Mouse (Mus musculus): ENCODE data around the gene Senp5.

The Senp5 gene

GRCm38 (mm10) chr16:31940586-31940985 lies 62.5 kb downstream of the Senp5 start:
- DNase-seq (ENCODE audit: inconsistent ontology term): no peak

- DNase-seq (ENCODE audit: inconsistent ontology term): no peak
Observed at GRCm38 (mm10) chr16:31938856-31939255, 64.2 kb downstream of the Senp5 start.

- DNase-seq (ENCODE audit: inconsistent ontology term): no peak
Observed at GRCm38 (mm10) chr16:31936568-31936967, 66.5 kb downstream of the Senp5 start.

- DNase-seq (ENCODE audit: inconsistent ontology term): peak; percentile 21
Observed at GRCm38 (mm10) chr16:31935091-31935979, 67.8 kb downstream of the Senp5 start.

- peak; percentile 29 for DNase-seq (ENCODE audit: inconsistent ontology term)
Observed at GRCm38 (mm10) chr16:31934550-31935010, 68.5 kb downstream of the Senp5 start.

GRCm38 (mm10) chr16:31933751-31934549 lies 69.1 kb downstream of the Senp5 start, which contains the start of gene Pigz:
Pigz (plus strand) TSS chr16:31933851.
- DNase-seq (ENCODE audit: inconsistent ontology term): peak; percentile 79

GRCm38 (mm10) chr16:31932840-31933697 lies 70.0 kb downstream of the Senp5 start:
- peak; percentile 94 for DNase-seq (ENCODE audit: inconsistent ontology term)

GRCm38 (mm10) chr16:31932255-31932654 lies 70.8 kb downstream of the Senp5 start:
- DNase-seq (ENCODE audit: inconsistent ontology term): peak; percentile 65

- DNase-seq (ENCODE audit: inconsistent ontology term): no peak
Observed at GRCm38 (mm10) chr16:31931330-31931729, 71.8 kb downstream of the Senp5 start.

GRCm38 (mm10) chr16:31927412-31927811 lies 75.7 kb downstream of the Senp5 start:
- no peak for DNase-seq (ENCODE audit: inconsistent ontology term)

GRCm38 (mm10) chr16:31926547-31927182 lies 76.4 kb downstream of the Senp5 start:
- no peak for DNase-seq (ENCODE audit: inconsistent ontology term)

GRCm38 (mm10) chr16:31926091-31926490 lies 77.0 kb downstream of the Senp5 start:
- DNase-seq (ENCODE audit: inconsistent ontology term): no peak

GRCm38 (mm10) chr16:31924368-31924767 lies 78.7 kb downstream of the Senp5 start:
- DNase-seq (ENCODE audit: inconsistent ontology term): no peak

- DNase-seq (ENCODE audit: inconsistent ontology term): peak; percentile 71
Observed at GRCm38 (mm10) chr16:31918248-31918724, 84.8 kb downstream of the Senp5 start.

- no peak for DNase-seq (ENCODE audit: inconsistent ontology term)
Observed at GRCm38 (mm10) chr16:31917776-31918175, 85.3 kb downstream of the Senp5 start.

- DNase-seq (ENCODE audit: inconsistent ontology term): no peak
Observed at GRCm38 (mm10) chr16:31910281-31910847, 92.7 kb downstream of the Senp5 start.
